Mouse (Mus musculus) liver, embryonic 14.5 days (tissue): ENCODE results near the gene Tmem45b.

Experiments
- CTCF ChIP-seq: IDR thresholded peaks from 2 replicates; pipeline ENCODE4 v1.5.1; 2016; ENCODE audit warnings: antibody characterized with exemption, low read depth, control low read depth
- EP300 ChIP-seq: IDR thresholded peaks from 2 replicates; pipeline ENCODE4 v1.6.1; 2016; ENCODE audit warnings: antibody characterized with exemption, low read depth

- TF ChIP-seq CTCF (no peak), EP300 (no peak)
Measured at GRCm38 (mm10) chr9:31418821-31419220, 45.4 kb downstream of the Tmem45b start.
